Mouse (Mus musculus) kidney, adult 18-20 months (tissue): ENCODE results near the gene Zfp526.
"Not testable (repeated sequence)": the region's sequence is repeated elsewhere in the genome, so short reads cannot be mapped to it uniquely, and the experiment has no call there.

Experiments used
- DNase-seq: peaks from one replicate; pipeline ENCODE4 v3.0.0; 2021

Zfp526 gene

DNA sequence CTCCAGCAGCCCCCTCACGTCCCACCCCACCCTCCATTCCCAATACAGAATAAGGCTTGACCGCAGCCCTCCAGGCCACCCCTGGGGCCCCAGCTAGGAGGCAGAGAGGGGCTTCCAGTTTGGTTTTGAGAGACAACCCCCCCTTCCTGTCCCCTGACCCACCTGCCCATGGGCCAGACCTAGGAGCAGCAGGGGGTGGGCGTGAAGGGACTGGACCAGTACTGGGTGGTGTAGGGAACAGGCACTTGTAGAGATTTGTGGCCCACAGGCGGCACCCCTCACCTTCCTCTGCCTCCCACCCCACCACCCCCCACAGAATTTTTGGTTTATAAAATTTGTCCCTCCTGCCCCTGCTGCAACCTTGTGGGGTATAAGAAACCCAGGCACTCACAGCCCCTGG is 22.1 kb downstream of the Zfp526 start:
- DNase-seq: no peak

DNA sequence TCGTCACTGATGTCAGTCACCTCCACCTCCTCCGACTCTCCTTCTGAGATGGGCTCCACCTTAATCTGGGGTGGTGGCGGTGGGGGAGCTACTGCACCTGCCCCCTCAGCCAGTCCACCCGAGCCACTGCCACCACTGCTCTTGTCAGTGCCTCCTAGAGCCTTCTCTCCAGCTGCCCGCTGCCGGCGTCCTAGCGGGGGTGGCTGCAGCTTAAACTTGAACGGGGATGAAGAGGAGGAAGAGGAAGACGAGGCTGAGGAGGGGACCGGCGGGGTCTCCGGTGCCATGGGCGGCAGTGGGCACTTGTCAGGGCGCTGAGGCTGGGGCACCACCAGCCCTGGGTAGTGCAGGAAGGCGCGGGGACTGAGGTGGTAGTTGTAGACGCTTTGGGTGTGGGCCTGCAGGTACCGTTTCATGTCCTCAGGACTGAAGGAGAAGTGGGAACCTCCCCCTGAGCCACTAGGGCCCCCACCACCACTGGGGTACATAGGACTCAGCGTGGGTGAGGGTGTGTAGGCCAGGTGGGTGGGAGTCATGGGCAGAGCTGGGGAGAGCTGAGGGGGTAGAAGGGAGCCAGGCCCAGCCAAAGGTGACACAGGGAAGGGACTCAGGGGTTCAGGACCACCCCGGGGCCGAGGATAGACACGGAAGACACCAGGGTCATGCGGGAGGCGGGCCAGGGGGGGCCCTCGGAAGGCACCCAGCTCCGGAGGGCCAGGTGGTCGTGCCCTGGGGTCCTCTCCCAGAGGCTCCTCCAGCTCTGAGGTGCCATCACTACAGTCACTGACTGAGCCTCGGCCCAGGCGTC is 23.5 kb downstream of the Zfp526 start:
- no peak for DNase-seq

DNA sequence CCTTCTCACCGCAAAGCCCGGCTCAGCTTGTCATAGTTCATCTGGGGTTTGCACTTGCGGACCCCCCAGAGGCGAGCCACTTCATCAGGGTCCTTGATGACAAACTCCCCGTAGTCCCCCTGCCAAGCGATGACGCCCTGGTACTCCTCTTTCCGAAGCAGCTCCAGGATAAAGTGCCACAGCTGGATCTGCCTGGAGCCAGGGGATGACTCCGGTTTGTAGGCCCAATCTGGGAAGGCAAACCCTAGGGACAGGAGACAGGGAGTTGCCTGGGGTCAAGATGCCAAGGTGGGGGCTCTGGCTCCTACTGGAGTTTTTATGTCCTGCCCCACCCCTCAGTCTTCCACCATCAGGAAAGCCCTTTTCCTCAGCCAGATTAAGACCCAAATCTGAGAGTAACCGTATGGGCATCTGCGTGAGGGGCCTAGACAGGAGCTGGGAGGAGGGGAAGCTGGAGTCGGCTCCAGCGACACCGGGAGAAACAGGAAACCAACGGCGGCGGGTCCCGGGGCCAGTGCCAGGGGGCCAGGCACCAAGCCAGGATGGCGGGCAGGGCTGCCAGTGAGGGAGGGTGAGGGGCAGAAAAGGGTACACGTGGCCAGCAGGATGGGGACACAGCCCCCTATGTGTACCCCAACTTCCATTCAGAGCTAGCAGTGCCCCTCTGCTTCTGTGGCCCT is 25.0 kb downstream of the Zfp526 start:
- DNase-seq: peak; percentile 68

DNA sequence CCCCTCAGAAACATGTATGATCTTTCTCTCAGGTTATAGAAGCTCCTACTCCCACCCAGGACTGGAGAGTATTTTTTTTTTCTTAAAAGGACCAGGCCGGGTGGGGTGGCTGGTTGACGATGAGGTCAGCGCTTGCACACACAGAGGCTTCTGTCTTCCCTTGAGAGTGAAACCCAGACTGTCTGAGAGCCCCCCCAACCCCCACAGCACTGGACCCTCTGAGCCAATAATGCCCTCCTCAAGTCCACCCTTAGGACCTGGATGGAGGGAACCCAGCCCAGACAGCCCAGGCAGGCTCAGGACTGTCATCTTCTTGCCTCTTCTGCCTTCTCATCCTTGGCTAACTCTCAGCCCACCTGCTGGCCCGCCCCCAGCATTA is 25.5 kb downstream of the Zfp526 start:
- DNase-seq: no peak

DNA sequence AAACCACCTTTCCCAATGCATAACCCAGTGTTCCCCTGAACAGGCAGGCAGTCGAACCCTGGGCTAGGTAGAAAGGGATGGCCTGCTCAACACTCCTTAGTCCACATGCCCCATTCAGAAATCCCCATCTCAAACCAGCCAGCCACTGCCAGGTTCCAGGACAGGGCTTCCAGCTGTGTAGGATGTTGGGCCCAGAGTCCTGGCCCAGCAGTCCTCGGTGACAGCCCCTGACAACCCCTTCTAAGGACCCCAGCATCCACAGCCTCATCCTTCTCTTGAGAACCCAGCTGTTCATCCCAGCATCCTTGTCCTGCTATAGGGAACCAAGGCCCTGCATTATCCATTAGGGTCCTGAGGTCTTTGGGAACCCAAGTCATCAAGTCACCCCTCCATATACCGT is 26.3 kb downstream of the Zfp526 start:
- no peak for DNase-seq

DNA sequence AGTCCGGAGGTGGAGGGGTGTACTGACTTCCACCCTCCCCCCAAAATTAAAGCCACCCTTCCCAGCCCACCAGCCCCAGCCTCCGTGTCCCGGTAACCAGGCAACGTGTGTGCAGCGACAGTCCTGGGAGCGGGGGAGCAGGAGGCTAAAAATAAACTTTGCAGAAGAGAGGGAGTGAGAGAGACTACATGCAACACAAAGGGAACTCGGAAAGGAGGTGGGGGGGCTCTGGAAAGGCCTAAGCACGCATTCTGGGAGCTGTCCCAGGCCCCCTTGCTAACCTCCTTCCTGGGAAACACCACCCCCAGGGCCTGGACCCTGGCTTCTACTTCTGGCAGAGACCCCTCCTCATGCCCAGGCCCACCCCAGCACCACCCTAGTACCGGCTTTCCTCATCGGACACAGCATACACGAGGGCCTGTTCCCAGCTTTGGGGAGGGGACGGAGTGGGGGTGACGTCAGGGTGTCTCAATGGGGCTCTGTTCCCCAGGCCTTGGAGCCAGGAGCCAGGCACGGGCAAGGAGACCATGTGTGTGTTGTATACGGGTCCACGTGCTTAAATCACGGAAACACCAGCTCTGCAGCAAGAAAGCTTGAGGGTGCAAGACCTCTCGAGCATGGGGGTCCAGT is 26.9 kb downstream of the Zfp526 start:
- DNase-seq: no peak

DNA sequence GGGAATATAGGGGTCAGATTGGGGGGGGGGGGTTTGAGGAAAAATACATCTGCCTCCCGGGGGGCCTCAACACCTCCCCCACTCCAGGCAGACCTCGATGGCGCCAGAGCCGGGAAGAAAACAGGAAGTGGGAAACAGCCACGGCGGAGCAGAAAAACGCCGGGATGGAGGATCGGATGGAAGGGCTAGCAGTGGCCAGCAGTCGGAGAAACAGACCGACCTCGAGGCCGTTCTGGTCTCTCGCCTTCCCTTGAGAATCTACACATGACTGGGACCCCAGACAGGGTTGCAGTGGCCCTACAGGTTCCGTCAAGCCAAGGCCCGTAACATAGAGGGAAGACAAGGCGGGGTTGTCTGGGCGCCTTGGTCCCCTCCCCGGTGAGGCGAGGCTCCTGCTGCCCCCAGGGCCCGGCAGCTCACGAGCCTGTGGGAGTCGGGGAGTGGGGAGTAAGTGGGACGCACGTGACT is 27.7 kb downstream of the Zfp526 start:
- no peak for DNase-seq

DNA sequence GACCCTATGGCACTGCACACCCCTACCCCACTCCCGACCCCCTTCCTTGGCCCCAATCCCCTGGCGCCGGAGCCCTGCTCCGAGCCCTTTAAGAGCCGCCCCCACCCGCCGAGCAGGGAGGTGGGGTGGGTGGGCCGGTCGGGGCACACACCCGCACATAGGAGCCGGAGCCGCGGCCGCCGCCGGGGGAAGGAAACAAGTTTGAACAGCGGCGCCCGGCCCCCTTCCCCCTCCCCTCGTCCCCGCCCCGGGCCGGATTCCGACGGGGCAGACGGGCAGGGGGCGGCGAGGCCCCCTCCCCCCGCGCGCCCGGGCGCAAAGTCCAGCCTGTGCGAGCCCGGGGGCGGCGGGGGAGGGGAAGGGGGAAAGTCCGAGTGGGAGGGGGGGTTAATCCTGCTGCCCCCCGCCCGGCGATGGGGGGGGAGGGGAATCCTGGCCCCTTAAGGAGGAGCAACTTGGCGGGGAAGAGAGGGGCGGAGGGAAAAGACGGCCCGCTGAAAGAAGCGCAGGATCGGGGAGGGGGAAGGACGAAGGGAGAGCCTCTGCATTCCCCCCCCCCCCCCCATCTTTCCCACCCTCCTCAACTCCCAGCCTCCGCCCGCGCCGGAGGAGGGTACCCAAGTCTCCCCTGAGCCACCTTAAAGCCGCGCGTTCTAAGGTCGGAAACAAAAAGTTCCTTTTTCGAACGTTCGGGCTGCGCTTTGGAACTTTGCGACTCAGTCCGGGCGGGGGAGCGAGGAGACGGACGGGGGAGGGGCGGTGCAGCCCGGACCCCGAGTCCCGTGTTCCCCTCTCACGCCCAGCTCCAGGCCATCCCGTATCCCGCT is 28.3 kb downstream of the Zfp526 start:
- peak; percentile 83 for DNase-seq

DNA sequence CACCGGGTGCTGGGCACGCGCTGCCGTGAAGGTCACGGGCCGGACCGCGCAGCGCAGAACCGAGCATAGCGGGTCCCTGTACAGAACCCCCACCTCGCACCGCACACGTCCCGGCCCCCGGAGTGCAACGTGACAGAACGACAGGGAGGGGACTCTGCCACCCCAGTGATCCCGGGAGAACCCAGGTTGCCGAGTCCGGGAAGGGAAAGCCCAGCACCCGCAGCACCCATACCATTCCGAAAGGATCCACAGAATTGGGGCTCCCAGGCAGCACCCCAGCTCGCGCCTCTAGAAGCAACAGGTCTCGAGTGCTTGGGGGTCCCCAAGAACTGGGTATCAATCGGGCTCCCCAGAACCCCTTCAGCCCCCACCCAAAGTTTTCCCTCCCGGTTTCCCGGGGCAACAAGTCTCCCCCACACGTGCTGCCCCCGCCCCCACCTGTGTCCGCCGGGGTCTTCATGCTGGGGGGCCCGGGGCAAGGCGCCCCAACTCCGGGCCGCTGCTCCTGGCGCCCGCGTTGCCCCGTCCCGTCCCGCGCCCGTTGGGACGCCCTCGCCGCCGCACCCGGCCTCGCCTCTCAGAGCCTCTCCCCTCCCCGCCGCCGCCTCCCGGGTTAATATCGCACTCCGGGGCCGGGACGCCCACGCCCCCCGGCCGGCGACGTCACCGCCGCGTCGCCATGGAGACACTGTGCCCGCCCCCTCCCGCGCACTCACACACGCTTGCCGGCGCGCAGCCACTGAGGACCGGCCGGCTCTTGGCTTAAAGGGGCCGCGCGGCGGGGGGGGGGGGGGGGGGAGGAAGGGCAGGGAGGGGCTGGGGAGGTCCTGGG is 29.1 kb downstream of the Zfp526 start, which contains the start of gene Erf:
TSS of gene Erf (minus strand) at position 621 of the 832 bp plus-strand sequence.
- peak; percentile 96 for DNase-seq

DNA sequence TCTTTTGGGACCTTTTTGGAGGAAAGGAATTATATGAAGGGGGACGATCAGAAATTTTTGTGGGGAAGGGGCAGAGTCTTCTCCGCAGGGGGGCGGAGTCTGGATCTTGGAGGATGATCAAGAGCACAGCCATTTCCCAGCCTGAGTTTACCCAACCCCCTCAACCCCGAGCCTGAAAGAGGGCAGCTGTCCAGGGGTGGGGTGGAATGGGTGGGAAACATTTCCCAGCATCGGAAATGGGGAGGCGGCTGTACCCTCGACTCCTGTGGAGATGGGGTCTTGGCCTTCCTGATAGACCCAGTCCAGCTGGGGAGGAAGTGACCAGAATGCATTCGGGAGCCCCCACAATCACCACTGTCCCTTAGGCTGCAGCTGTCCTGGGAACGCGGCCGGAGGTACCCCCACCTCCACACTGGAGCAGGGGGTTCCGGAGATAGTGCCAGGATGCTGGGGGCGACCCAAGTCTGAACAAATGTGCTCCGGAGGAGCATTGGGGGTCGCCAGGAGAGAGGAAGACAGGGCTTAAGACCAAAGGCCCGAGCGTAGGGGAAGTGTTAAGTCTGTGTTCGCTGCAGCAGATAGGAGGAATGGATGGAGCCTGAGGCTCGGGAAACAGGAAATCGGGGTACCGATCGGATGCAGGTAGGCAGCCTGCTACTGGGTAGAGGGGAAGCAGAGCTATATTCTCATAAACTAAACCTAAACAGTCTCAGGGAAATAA is 30.0 kb downstream of the Zfp526 start:
- peak; percentile 52 for DNase-seq

DNA sequence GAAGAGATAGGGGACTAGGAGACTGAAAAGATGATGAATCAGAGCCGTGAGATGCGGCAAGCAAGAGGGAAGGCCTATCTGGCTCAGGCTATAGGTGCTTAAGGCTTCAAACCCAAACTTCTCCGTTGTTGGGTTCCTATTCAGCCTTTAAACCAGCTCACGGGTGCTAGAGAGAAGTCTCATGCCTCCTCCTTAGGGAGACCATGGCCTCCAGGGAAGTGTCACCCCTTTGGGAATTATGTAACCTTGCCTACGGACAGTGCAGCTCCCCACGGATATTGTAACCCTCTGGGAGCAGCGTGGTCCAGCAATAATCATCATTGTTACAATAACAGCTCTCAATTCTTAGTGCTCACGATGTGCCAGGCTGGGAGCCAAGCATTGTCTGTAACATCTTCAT is 30.6 kb downstream of the Zfp526 start:
- no peak for DNase-seq

DNA sequence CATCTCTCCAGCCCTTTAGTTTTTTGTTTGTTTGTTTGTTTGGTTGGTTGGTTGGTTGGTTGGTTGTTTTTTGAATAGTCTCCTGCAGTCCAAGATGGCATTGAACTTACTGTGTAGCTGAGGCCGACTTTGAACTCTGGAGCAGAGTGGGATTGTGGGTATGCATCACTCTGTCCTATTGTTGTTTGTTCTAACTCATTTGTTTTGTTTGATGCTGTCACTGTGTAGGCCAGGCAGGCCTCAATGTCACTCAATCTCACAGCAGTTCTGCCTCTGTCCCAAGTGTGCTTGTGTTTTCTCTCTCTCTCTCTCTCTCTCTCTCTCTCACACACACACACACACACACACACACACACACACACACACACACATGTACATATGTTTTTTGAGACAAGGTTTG is 40.7 kb downstream of the Zfp526 start:
- no peak for DNase-seq

DNA sequence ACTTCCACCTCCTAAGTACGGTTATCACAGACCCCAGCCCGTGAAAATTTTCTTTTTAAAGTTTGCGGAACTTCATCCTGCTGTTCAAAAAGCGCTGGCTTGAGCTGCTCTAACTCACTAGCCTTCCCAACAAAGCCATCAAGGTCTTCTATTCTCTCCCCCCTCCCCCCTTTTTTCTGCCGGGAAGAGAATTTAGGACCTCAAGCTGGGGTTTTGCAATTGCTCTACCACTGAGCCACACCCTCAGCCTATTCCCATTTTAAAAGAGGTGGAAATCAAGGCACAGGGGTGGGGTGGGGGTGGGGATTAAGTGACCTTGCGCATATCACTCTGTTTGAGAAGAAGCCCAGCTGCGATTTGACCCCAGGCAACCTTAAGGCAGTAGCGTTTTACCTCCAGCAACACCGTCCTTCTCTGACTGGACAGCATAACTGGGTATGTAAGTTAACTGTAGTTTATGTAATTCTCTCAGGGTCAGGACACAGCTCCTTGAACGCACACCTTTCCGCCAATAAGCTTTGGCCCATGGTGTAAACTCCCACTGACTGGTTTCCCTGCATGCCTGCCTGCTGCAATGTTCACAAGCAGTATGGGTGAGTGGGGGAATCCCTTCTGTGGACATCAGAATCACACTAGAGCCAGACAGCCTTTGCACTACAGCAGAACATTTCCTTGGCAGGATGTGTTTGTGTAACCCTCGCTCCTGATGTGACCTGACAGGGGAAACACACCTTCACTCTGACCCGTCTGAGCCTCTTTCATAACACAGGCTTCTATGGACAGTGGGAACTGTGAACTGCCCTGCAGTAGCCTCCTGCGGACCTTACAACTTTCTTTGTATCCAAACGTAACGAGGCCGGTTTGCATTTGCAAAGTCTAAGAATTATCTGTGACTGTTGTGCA is 43.0 kb downstream of the Zfp526 start:
- no peak for DNase-seq

DNA sequence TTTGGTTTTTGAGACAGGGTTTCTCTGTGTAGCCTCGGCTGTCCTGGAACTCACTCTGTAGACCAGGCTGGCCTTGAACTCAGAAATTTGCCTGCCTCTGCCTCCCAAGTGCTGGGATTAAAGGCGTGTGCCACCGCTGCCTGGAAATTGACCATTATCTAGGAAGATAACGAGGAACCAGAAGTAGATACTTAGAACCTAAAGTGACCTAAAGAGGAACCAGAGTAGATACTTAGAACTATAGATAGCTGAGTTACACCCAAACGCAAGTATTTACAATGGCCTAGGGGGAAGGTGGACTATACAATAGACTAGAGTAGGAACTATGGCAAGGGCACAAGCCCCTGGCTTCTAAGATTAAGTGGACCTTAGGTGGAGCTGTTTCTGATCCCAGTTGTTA is 44.5 kb downstream of the Zfp526 start:
- DNase-seq: not testable (repeated sequence)

DNA sequence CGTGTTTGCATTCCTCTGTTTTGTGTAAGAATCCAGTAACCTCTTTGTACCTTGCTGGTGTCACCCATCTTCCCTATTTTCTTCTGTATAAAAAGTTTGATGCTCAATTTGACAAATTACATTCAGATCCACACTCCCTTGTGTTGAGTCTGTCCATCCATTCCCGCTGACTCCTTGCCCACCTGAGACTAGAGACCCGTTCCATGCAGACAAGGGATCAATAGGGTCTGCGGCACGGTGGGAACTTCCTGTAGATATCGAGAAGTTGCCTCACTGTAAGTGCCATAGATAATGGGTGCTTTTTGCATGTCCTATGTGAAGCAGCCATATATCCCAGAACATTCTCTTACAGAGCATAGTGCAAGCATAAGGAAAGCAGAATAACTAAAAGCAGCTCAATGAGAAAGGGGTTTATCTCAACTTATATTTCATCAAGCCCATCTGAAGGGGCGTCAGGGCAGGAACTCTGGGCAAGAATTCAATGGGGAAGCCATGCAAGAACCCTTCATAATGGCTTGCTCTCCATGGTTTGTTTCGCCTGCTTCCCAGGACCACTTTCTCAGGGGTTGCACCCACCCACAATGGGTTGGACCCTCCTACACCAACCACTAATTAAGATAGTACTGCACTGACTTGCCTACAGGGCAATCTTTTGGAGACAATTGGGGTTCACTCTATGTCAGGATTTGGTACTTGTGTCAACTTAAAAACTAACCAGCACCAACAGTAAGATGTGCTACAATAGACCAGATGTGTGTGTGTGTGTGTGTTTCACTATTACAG is 45.1 kb downstream of the Zfp526 start:
- DNase-seq: no peak

DNA sequence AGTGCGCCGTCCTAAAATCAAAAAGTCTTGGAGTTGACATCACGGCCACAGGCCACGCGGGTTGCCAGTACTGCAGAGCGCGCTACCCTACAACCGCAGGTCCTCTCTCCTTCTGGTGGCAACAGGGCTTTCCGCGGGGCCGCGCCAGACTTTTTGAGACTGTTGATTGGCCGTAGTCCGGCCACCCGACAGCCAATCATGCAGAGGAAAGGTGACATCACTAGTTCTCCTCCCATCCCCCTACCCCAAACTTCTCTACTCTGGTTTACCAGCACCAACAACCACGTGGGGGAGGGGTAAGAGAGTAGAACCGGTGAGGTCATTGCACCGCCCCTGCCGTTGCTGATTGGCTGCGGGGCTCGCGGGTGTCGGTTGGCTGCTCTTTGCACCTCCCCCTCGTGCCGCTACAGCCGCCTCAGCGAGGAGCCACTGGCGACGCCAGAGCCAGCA is 46.1 kb downstream of the Zfp526 start, which contains the start of gene Cic:
TSS of gene Cic (plus strand) at position 404 of the 450 bp plus-strand sequence.
- peak; percentile 100 for DNase-seq

DNA sequence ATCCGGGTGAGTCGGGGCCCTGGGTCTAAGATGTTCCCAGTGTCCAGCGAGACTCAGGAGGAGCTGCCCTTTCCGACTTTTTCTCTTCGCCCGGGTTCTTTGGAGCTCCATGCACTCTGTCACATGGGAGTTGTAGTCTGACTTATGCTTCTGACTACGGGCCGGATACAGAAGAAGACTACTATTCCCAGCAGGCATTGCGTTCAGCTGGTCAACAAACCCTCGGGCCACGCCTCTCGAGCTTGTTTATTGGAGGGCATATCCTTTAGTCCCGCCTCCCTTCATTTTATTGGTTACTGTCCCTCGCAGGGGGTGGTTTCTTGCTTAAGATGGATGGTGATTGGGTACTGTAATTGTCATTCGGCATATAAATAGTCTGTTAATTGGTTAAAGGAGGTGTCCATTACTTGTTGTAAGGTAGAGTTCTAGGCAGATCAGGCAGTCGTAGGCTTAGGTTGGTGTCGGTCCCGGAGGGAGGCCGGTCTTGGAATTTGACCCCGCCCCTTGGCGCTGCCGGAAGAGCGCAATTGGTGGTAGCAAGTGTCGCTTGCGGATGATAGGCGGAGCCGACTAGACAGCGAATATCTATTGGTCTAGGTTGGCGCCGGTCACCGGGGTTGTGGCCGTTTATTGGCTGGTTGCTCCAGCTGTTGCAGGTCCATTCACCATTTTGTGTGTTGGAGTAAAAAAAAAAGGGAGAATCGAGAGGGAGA is 46.7 kb downstream of the Zfp526 start:
- peak; percentile 98 for DNase-seq

DNA sequence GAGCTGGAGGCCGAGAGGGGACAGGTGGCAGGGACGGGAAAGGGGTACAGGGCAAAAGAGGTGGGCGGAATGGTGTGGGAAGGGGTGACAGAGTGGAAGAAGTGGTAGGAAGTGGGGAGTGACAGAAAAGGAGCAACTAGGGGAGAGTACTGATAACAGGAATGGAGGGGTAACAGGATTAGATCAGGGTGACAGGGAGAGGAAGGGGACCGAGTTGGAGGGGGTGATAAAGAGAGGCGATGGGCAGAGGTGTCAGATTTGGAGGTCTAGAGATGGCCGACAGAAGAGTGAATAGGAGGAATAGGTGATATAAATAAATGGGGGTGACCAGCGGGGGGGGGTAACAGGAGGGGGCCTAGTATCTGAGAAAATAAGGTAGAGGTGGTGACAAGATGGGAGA is 47.4 kb downstream of the Zfp526 start:
- no peak for DNase-seq

DNA sequence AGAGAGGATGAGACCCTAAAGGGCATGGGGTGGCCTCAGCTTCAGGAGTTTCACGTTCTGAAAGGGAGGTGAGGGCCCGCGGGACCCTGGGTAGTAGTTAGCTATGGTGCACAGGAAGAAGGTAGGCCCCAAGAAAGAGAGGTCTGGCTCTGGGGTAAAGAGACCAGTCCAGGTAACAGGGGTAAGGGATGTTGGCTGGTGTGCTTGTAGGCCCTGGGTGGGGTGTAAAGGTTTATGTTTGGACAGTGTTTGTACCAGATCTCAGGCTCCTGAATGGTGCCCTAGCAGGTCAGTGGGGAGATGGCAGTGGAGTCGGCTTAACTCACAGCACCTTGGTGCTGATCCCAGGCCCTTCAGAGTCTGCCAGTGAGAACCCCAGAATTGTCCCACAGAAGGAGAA is 47.8 kb downstream of the Zfp526 start:
- DNase-seq: no peak
